Mouse (Mus musculus) forebrain, embryonic 11.5 days (tissue): Measurements from ENCODE around the gene Abcg5. TPM values are rescaled to one million over a fixed set of nuclear protein-coding genes. Genes with fewer than 3 reads are reported as not detected.

Experiments used
- ATAC-seq: fragments of 200-750 bp; cut with Nextera tagmentation; replicated peaks from 2 replicates; pipeline ENCODE4 v1.8.0; 2017; ENCODE audit warnings: moderate TSS enrichment; ENCODE audit not compliant: low FRiP score
- DNase-seq: peaks from one replicate; pipeline ENCODE4 v3.0.0-alpha.2; 2017; ENCODE audit warnings: low spot score
- H3K27ac ChIP-seq: fragments of 300-500 bp; sonication (generic); 2 replicates; pipeline ENCODE4 v1.5.1; 2014; ENCODE audit warnings: low read depth, low read length
- H3K27me3 ChIP-seq: fragments of 300-500 bp; sonication (generic); 2 replicates; pipeline ENCODE4 v1.6.1; 2014; ENCODE audit warnings: mild to moderate bottlenecking, low read length, mixed read lengths; ENCODE audit not compliant: control insufficient read depth, insufficient read depth
- H3K36me3 ChIP-seq: fragments of 300-500 bp; sonication (generic); 2 replicates; pipeline ENCODE4 v1.6.1; 2014; ENCODE audit warnings: mild to moderate bottlenecking, low read length, moderate library complexity, mixed read lengths; ENCODE audit not compliant: control insufficient read depth, insufficient read depth
- H3K4me1 ChIP-seq: fragments of 300-500 bp; sonication (generic); replicated peaks from 2 replicates; pipeline ENCODE4 v1.6.1; 2014; ENCODE audit warnings: low read length, mixed read lengths; ENCODE audit not compliant: control insufficient read depth, insufficient read depth
- H3K4me2 ChIP-seq: fragments of 300-500 bp; sonication (generic); 2 replicates; pipeline ENCODE4 v1.6.1; 2014; ENCODE audit warnings: low read depth, mild to moderate bottlenecking, low read length, moderate library complexity, mixed read lengths; ENCODE audit not compliant: severe bottlenecking
- H3K4me3 ChIP-seq: fragments of 300-500 bp; sonication (generic); 2 replicates; pipeline ENCODE4 v1.5.1; 2014; ENCODE audit warnings: low read depth, low read length
- H3K9ac ChIP-seq: fragments of 300-500 bp; sonication (generic); 2 replicates; pipeline ENCODE4 v1.6.1; 2014; ENCODE audit warnings: low read length
- H3K9me3 ChIP-seq: fragments of 300-500 bp; sonication (generic); 2 replicates; pipeline ENCODE4 v1.6.1; 2016; ENCODE audit warnings: low read length, mixed read lengths; ENCODE audit not compliant: control insufficient read depth
- WGBS: fragments of 180-500 bp; shearing (Covaris S2); extraction: QIAGEN DNeasy Blood & Tissue Kit; methylation state at CpG from one replicate; pipeline ENCODE4 v1.1.7; 2014; 5-methylcytosine and 5-hydroxymethylcytosine counted together
- polyA plus RNA-seq: library from polyadenylated mRNA; unstranded; fragments of >200 nt; fragmentation: Nextera tagmentation; extraction: Ambion mirVana; gene quantifications from 2 replicates; pipeline ENCODE4 v1.2.1, GENCODE M21; 2014

The Abcg5 gene
- polyA plus RNA-seq, 1 experiment from 2014 or later, result 5.1 TPM

GRCm38 (mm10) chr17:84717416-84717815 is 34.6 kb upstream of the Abcg5 start:
- DNase-seq (no peak), ATAC-seq (no peak)
- H3K9me3 ChIP-seq, result no peaks in the 10 kb centered on the region
- no peaks in the 10 kb centered on the region for H3K27me3 ChIP-seq
- H3K9ac ChIP-seq, result no peak overlapping the region
- H3K36me3 ChIP-seq, result no peaks in the 10 kb centered on the region; the same call in 1 of the 2 replicates
- WGBS, result 77% methylated on average over 5 of the region's 5 CpGs
- no peak overlapping the region for H3K27ac ChIP-seq
- no peak overlapping the region for H3K4me2 ChIP-seq
- H3K4me1 ChIP-seq, result peaks cover 4% of the 10 kb centered on the region; the same call in 1 of the 2 replicates
- H3K4me3 ChIP-seq, result no peak overlapping the region

GRCm38 (mm10) chr17:84716252-84716872 is 33.6 kb upstream of the Abcg5 start:
- 69% methylated on average over 16 of the region's 16 CpGs for WGBS
- no peak for ATAC-seq

GRCm38 (mm10) chr17:84714930-84715329 is 32.1 kb upstream of the Abcg5 start:
- Histone ChIP-seq H3K27ac (no peak overlapping the region), H3K36me3 (no peaks in the 10 kb centered on the region; the same call in 1 of the 2 replicates), H3K27me3 (no peaks in the 10 kb centered on the region), H3K4me1 (peaks cover 4% of the 10 kb centered on the region; the same call in 1 of the 2 replicates), H3K9me3 (no peaks in the 10 kb centered on the region), H3K9ac (no peak overlapping the region), H3K4me2 (no peak overlapping the region), H3K4me3 (no peak overlapping the region)
- ATAC-seq (no peak), DNase-seq (no peak)
- WGBS, result 66% methylated on average over 4 of the region's 4 CpGs

More at GRCm38 (mm10) chr17:84716252-84716872, 33.6 kb upstream of the Abcg5 start:
- H3K4me1 ChIP-seq, result peaks cover 4% of the 10 kb centered on the region; the same call in 1 of the 2 replicates
- no peaks in the 10 kb centered on the region for H3K27me3 ChIP-seq
- no peak overlapping the region for H3K27ac ChIP-seq
- no peak overlapping the region for H3K4me3 ChIP-seq
- no peaks in the 10 kb centered on the region; the same call in 1 of the 2 replicates for H3K36me3 ChIP-seq
- H3K9me3 ChIP-seq, result no peaks in the 10 kb centered on the region
- DNase-seq, result no peak
- H3K9ac ChIP-seq, result no peak overlapping the region
- H3K4me2 ChIP-seq, result no peak overlapping the region

GRCm38 (mm10) chr17:84713563-84714164 is 30.9 kb upstream of the Abcg5 start:
- no peaks in the 10 kb centered on the region for H3K27me3 ChIP-seq
- H3K4me1 ChIP-seq, result peaks cover 11% of the 10 kb centered on the region
- DNase-seq (no peak), ATAC-seq (no peak; the same call in 1 of the 2 replicates)
- H3K9me3 ChIP-seq, result no peaks in the 10 kb centered on the region
- H3K4me3 ChIP-seq, result no peak overlapping the region
- WGBS, result 64% methylated on average over 18 of the region's 18 CpGs
- no peak overlapping the region for H3K4me2 ChIP-seq
- no peak overlapping the region for H3K9ac ChIP-seq
- H3K36me3 ChIP-seq, result no peaks in the 10 kb centered on the region; the same call in 1 of the 2 replicates
- no peak overlapping the region for H3K27ac ChIP-seq

- H3K36me3 ChIP-seq, result no peaks in the 10 kb centered on the region; the same call in 1 of the 2 replicates
- ATAC-seq (no peak), DNase-seq (peak; percentile 50)
- H3K4me3 ChIP-seq, result no peak overlapping the region
- 62% methylated on average over 17 of the region's 17 CpGs for WGBS
- no peak overlapping the region for H3K4me2 ChIP-seq
- H3K9me3 ChIP-seq, result no peaks in the 10 kb centered on the region
- H3K4me1 ChIP-seq, result peaks cover 9% of the 10 kb centered on the region
- H3K27ac ChIP-seq, result no peak overlapping the region
- no peak overlapping the region for H3K9ac ChIP-seq
- H3K27me3 ChIP-seq, result no peaks in the 10 kb centered on the region
These were observed 26.6 kb upstream of the Abcg5 start for GRCm38 (mm10) chr17:84709403-84709851.

GRCm38 (mm10) chr17:84708818-84709217 is 26.0 kb upstream of the Abcg5 start:
- Histone ChIP-seq H3K4me1 (peaks cover 8% of the 10 kb centered on the region), H3K9me3 (no peaks in the 10 kb centered on the region), H3K27ac (no peak overlapping the region), H3K27me3 (no peaks in the 10 kb centered on the region), H3K4me2 (no peak overlapping the region), H3K36me3 (no peaks in the 10 kb centered on the region; the same call in 1 of the 2 replicates), H3K4me3 (no peak overlapping the region), H3K9ac (no peak overlapping the region)
- DNase-seq (peak; percentile 28), ATAC-seq (no peak)
- 84% methylated on average over 7 of the region's 7 CpGs for WGBS

- H3K4me1 ChIP-seq, result peaks cover 8% of the 10 kb centered on the region
- ATAC-seq (no peak), DNase-seq (peak; percentile 48)
- 69% methylated on average over 4 of the region's 4 CpGs for WGBS
- H3K36me3 ChIP-seq, result no peaks in the 10 kb centered on the region
- H3K27ac ChIP-seq, result no peak overlapping the region
- H3K9me3 ChIP-seq, result no peaks in the 10 kb centered on the region
- H3K4me2 ChIP-seq, result no peak overlapping the region
- no peak overlapping the region for H3K4me3 ChIP-seq
- no peak overlapping the region for H3K9ac ChIP-seq
- no peaks in the 10 kb centered on the region for H3K27me3 ChIP-seq
These were observed 24.6 kb upstream of the Abcg5 start for GRCm38 (mm10) chr17:84707407-84707806.

GRCm38 (mm10) chr17:84698727-84699126 is 15.9 kb upstream of the Abcg5 start:
- Histone ChIP-seq H3K27me3 (no peaks in the 10 kb centered on the region), H3K4me2 (no peak overlapping the region), H3K9me3 (no peaks in the 10 kb centered on the region), H3K9ac (no peak overlapping the region), H3K4me1 (no peaks in the 10 kb centered on the region), H3K27ac (no peak overlapping the region), H3K4me3 (no peak overlapping the region), H3K36me3 (no peaks in the 10 kb centered on the region)
- WGBS, result 31% methylated on average over 5 of the region's 5 CpGs
- peak; percentile 73 for DNase-seq
- no peak; the same call in 1 of the 2 replicates for ATAC-seq
